Mouse (Mus musculus) c-Kit-positive CD71-negative TER-119-negative erythroid progenitor cells, embryonic 14.5 days (primary cell): Measurements from ENCODE around the gene Epn1.

Experiments
- DNase-seq: peaks from one replicate; pipeline ENCODE4 v3.0.0-alpha.2; 2013; ENCODE audit warnings: low read depth

Epn1 gene

DNA sequence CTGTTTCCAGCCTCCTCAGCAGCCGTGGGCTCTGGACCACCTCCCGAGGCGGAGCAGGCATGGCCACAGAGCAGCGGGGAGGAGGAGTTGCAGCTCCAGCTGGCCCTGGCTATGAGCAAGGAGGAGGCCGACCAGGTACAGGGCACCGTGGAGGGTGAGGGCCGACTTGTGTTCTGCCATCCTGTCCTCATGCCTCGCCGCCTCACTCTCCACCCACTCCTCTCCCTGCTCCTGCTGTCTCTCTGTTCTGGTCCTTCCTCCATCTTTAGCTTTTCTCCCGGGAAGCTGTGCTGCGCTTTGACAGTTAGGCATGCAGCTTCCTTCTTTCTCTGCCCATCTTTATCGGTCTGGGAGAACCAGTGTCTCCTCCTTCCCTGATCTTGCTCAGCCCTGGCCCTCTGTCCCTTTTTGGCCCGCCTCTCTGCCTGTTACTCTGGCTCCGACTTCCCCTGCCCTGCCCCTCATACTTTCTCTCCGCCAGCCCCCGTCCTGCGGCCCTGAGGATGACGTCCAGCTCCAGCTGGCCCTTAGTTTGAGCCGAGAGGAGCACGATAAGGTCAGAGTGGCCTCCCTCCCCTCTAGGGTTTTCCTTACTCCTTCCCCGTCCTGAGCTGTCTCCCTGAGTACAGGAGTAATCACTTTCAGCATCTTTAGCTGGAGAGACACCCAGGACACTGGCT is 12.9 kb downstream of the Epn1 start:
- DNase-seq = no peak

GRCm38 (mm10) chr7:5098769-5099168 is 18.7 kb downstream of the Epn1 start:
- DNase-seq = no peak

GRCm38 (mm10) chr7:5099796-5100195 is 19.8 kb downstream of the Epn1 start:
- DNase-seq = no peak

- DNase-seq = no peak
These were observed 21.1 kb downstream of the Epn1 start for GRCm38 (mm10) chr7:5101066-5101663.

- DNase-seq = no peak
These were observed 22.5 kb downstream of the Epn1 start for GRCm38 (mm10) chr7:5102564-5102963.

GRCm38 (mm10) chr7:5108272-5108671 is 28.2 kb downstream of the Epn1 start:
- DNase-seq = no peak

- no peak for DNase-seq
These were observed 29.3 kb downstream of the Epn1 start for GRCm38 (mm10) chr7:5109301-5109700.

- no peak for DNase-seq
These were observed 32.7 kb downstream of the Epn1 start for GRCm38 (mm10) chr7:5112701-5113100.

GRCm38 (mm10) chr7:5116850-5117249 is 36.8 kb downstream of the Epn1 start, which contains the start of gene Rfpl4:
Gene Rfpl4 (minus strand): TSS chr7:5116950.
- DNase-seq = no peak

DNA sequence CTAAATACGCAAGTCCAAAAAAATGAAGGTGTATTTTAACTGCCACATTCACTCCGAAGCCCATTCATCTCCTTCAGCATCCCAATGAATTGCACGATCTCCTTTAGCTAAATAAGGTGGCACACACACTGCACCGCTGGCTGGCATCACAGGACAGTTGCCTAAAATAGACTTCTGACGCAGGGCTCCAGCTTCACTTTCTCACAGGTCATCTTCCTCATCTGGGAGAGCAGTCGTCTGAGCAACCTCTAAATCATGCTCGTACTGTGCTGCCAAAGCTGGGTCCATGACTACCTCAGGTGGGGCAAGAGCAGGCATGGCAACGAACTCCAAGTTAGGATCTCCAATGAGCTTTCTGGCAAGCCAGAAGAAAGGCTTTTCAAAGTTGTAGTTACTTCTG is 45.0 kb downstream of the Epn1 start:
- no peak for DNase-seq

DNA sequence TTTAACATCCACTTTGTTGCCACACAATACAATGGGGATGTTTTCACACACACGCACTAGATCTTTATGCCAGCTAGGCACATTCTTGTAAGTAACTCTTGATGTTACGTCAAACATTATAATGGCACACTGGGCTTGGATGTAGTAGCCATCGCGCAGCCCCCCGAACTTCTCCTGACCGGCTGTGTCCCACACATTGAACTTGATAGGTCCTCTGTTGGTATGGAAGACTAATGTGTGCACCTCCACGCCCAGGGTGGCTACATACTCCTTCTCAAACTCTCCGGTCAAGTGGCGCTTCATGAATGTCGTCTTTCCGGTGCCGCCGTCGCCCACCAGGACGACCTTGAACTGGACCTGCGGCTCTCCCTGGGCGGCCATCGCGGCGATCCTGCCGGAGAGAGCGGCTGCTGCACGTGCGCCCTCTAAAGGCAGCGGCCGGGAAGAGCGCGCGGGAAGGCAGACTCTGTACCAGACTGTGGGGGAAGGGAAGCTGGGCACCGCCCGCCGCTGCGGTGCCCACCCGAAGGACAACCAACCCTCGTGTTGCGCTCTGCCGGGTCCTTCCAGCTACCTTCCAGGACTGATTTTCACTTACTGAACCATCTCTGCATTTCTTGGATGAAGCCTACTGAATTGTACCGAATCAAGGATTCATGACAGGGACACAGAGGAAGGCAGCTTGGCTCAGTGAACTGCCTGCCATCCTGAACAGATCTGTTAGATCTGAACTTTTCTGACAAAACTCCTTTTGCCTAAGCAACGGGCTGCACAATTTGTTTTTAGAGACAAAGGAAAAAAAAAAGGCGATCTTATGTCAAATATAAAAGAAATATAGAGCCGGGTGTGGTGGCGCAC is 45.7 kb downstream of the Epn1 start, which contains the start of gene Rasl2-9:
Gene Rasl2-9 (minus strand): TSS at position 402 of the 858 bp plus-strand sequence.
- DNase-seq = peak; percentile 36
